Mouse (Mus musculus): ENCODE results near the gene Ttf2. TPM values are rescaled to one million over a fixed set of nuclear protein-coding genes. Genes with fewer than 3 reads are reported as not detected.

Gene Ttf2
- polyA plus RNA-seq, 1 experiment = 5.2 TPM

GRCm38 (mm10) chr3:101010589-101011202 lies 41.2 kb upstream of the Ttf2 start:
- Histone ChIP-seq H3K36me3 (ENCODE audit: control insufficient read depth, insufficient read depth) (no peaks in the 10 kb centered on the region), H3K4me3 (no peak overlapping the region), H3K27me3 (ENCODE audit: control insufficient read depth, insufficient read depth, insufficient read length) (no peaks in the 10 kb centered on the region), H3K79me2 (ENCODE audit: control insufficient read depth, insufficient read depth) (no peaks in the 10 kb centered on the region), H3ac (ENCODE audit: control insufficient read depth, insufficient read length) (no peak overlapping the region), H3K4me2 (ENCODE audit: low read depth) (peak overlapping the region; percentile 24)
- TF ChIP-seq REST (IDR thresholded peaks at IDR 0.05; ENCODE audit: insufficient read depth, insufficient read length) (no peak), MYOG (IDR thresholded peaks at IDR 0.05; ENCODE audit: control insufficient read depth in 1 of 3, insufficient read depth in 1 of 3, insufficient read length in 2 of 3, low read depth in 2 of 3) (no peak), MYOD1 (IDR thresholded peaks at IDR 0.05; ENCODE audit: control insufficient read depth in 1 of 3, insufficient read length in 2 of 3, low read depth in 2 of 3) (no peak), POLR2A (IDR thresholded peaks at IDR 0.05; ENCODE audit: insufficient read length, low read depth) (no peak), SRF (IDR thresholded peaks at IDR 0.05; ENCODE audit: control insufficient read depth, insufficient read length, low read depth) (no peak), TCF12 (IDR thresholded peaks at IDR 0.05; ENCODE audit: insufficient read depth, poor library complexity, severe bottlenecking) (no peak)

DNA sequence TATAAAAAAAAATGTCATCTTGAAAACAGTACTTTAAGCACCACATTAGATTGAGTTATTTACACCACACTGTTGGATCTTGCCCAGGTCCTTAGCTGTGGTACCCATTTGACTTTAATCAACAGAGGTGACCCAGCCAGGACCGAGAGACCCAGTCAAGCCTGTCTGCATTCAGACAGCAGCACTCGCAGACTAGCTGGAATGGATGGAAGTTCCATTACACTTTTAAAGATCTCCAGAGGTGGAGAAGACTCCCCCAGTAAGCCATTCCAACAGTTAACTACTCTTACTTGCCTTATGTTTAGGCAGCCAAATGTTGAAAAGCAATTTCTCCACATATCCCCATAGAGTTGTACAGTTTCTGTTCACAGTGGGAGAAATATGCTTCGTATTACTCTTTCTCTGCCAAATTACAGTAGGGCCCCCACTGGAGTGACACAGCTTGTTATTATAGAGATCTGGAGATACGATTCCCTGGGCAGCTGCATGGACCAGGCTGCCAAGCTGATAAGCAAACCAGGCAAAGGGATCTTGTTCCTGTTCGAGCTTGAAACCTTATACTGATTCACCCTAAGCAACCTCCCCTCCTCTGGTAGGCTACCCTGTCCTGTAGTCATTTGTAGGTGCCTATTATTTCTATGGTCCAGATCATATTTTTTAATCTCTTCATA lies 37.8 kb upstream of the Ttf2 start:
- TF ChIP-seq MYOD1 (IDR thresholded peaks at IDR 0.05; ENCODE audit: control insufficient read depth in 1 of 3, insufficient read length in 2 of 3, low read depth in 2 of 3) (peak in 1 of 3 experiments; percentile 55), MAX (IDR thresholded peaks at IDR 0.05; ENCODE audit: low read depth) (no peak), MYOG (IDR thresholded peaks at IDR 0.05; ENCODE audit: control insufficient read depth in 1 of 3, insufficient read depth in 1 of 3, insufficient read length in 2 of 3, low read depth in 2 of 3) (peak in 1 of 3 experiments; percentile 12)
- Histone ChIP-seq H3ac (ENCODE audit: control insufficient read depth, insufficient read length) (no peak overlapping the region), H3K36me3 (ENCODE audit: control insufficient read depth, insufficient read depth) (no peaks in the 10 kb centered on the region), H3K27me3 (ENCODE audit: control insufficient read depth, insufficient read depth, insufficient read length) (no peaks in the 10 kb centered on the region), H3K79me2 (ENCODE audit: control insufficient read depth, insufficient read depth) (no peaks in the 10 kb centered on the region), H3K4me2 (ENCODE audit: low read depth) (no peak overlapping the region), H3K4me3 (no peak overlapping the region)

- Histone ChIP-seq H3K36me3 (ENCODE audit: control insufficient read depth, insufficient read depth) (no peaks in the 10 kb centered on the region), H3K79me2 (ENCODE audit: control insufficient read depth, insufficient read depth) (no peaks in the 10 kb centered on the region), H3ac (ENCODE audit: control insufficient read depth, insufficient read length) (no peak overlapping the region), H3K4me2 (ENCODE audit: low read depth) (no peak overlapping the region), H3K4me3 (no peak overlapping the region), H3K27me3 (ENCODE audit: control insufficient read depth, insufficient read depth, insufficient read length) (no peaks in the 10 kb centered on the region)
- no peak for TF ChIP-seq POLR2AphosphoS2 (IDR thresholded peaks at IDR 0.05; ENCODE audit: insufficient read length, low read depth)
- TF ChIP-seq TCF12 (IDR thresholded peaks at IDR 0.05; ENCODE audit: insufficient read depth, poor library complexity, severe bottlenecking) = no peak
- no peak for TF ChIP-seq TCF3 (IDR thresholded peaks at IDR 0.05; ENCODE audit: insufficient read length, low read depth)
- no peak for TF ChIP-seq E2F4 (IDR thresholded peaks at IDR 0.05; ENCODE audit: insufficient read depth)
- TF ChIP-seq MYOG (IDR thresholded peaks at IDR 0.05; ENCODE audit: control insufficient read depth in 1 of 3, insufficient read depth in 1 of 3, insufficient read length in 2 of 3, low read depth in 2 of 3) = no peak
- TF ChIP-seq MYOD1 (IDR thresholded peaks at IDR 0.05; ENCODE audit: control insufficient read depth in 1 of 3, insufficient read length in 2 of 3, low read depth in 2 of 3) = no peak
- TF ChIP-seq POLR2A (IDR thresholded peaks at IDR 0.05; ENCODE audit: insufficient read length, low read depth) = no peak
- TF ChIP-seq USF1 (IDR thresholded peaks at IDR 0.05; ENCODE audit: low read depth) = no peak
- no peak for TF ChIP-seq CEBPB (IDR thresholded peaks at IDR 0.05; ENCODE audit: insufficient read depth, poor library complexity, severe bottlenecking)
These were observed 35.9 kb upstream of the Ttf2 start for GRCm38 (mm10) chr3:101005392-101005791.

- no peaks in the 10 kb centered on the region for H3K27me3 ChIP-seq (ENCODE audit: control insufficient read depth, insufficient read depth, insufficient read length)
- H3K4me2 ChIP-seq (ENCODE audit: low read depth) = no peak overlapping the region
- H3K4me3 ChIP-seq = no peak overlapping the region
- no peak overlapping the region for H3ac ChIP-seq (ENCODE audit: control insufficient read depth, insufficient read length)
- no peaks in the 10 kb centered on the region for H3K79me2 ChIP-seq (ENCODE audit: control insufficient read depth, insufficient read depth)
- no peaks in the 10 kb centered on the region for H3K36me3 ChIP-seq (ENCODE audit: control insufficient read depth, insufficient read depth)
- no peak for TF ChIP-seq CEBPB (IDR thresholded peaks at IDR 0.05; ENCODE audit: insufficient read depth, poor library complexity, severe bottlenecking)
- TF ChIP-seq SRF (IDR thresholded peaks at IDR 0.05; ENCODE audit: control insufficient read depth, insufficient read length, low read depth) = no peak
- TF ChIP-seq REST (IDR thresholded peaks at IDR 0.05; ENCODE audit: insufficient read depth, insufficient read length) = no peak
- no peak for TF ChIP-seq TCF12 (IDR thresholded peaks at IDR 0.05; ENCODE audit: insufficient read depth, poor library complexity, severe bottlenecking)
- TF ChIP-seq USF1 (IDR thresholded peaks at IDR 0.05; ENCODE audit: low read depth) = no peak
- no peak for TF ChIP-seq MAX (IDR thresholded peaks at IDR 0.05; ENCODE audit: low read depth)
These were observed 34.3 kb upstream of the Ttf2 start for GRCm38 (mm10) chr3:101003575-101004356.

- Histone ChIP-seq H3K4me3 (no peak overlapping the region), H3K27me3 (ENCODE audit: control insufficient read depth, insufficient read depth, insufficient read length) (no peaks in the 10 kb centered on the region), H3K4me2 (ENCODE audit: low read depth) (no peak overlapping the region), H3K79me2 (ENCODE audit: control insufficient read depth, insufficient read depth) (no peaks in the 10 kb centered on the region), H3K36me3 (ENCODE audit: control insufficient read depth, insufficient read depth) (no peaks in the 10 kb centered on the region), H3ac (ENCODE audit: control insufficient read depth, insufficient read length) (no peak overlapping the region)
- no peak for TF ChIP-seq TCF12 (IDR thresholded peaks at IDR 0.05; ENCODE audit: insufficient read depth, poor library complexity, severe bottlenecking)
- no peak for TF ChIP-seq CEBPB (IDR thresholded peaks at IDR 0.05; ENCODE audit: insufficient read depth, poor library complexity, severe bottlenecking)
- no peak for TF ChIP-seq TCF3 (IDR thresholded peaks at IDR 0.05; ENCODE audit: insufficient read length, low read depth)
- no peak for TF ChIP-seq POLR2AphosphoS2 (IDR thresholded peaks at IDR 0.05; ENCODE audit: insufficient read length, low read depth)
- TF ChIP-seq USF1 (IDR thresholded peaks at IDR 0.05; ENCODE audit: low read depth) = no peak
- no peak for TF ChIP-seq MYOD1 (IDR thresholded peaks at IDR 0.05; ENCODE audit: control insufficient read depth in 1 of 3, insufficient read length in 2 of 3, low read depth in 2 of 3)
- no peak for TF ChIP-seq MYOG (IDR thresholded peaks at IDR 0.05; ENCODE audit: control insufficient read depth in 1 of 3, insufficient read depth in 1 of 3, insufficient read length in 2 of 3, low read depth in 2 of 3)
- TF ChIP-seq SRF (IDR thresholded peaks at IDR 0.05; ENCODE audit: control insufficient read depth, insufficient read length, low read depth) = no peak
- no peak for TF ChIP-seq REST (IDR thresholded peaks at IDR 0.05; ENCODE audit: insufficient read depth, insufficient read length)
- no peak for TF ChIP-seq E2F4 (IDR thresholded peaks at IDR 0.05; ENCODE audit: insufficient read depth)
These were observed 30.3 kb upstream of the Ttf2 start for GRCm38 (mm10) chr3:100999732-101000131.
